Mouse (Mus musculus) heart, adult 2 months (tissue): ENCODE results near the gene Casc3.
A peak's percentile ranks its signal among the peaks of the same experiment; 100 is the strongest.

Experiments used
- EP300 ChIP-seq: fragments of 200-500 bp; IDR thresholded peaks from 2 replicates; pipeline ENCODE4 v1.6.1; 2011; ENCODE audit warnings: low read depth, low read length, control low read depth; ENCODE audit not compliant: insufficient read depth
- POLR2A ChIP-seq: fragments of 200-500 bp; IDR thresholded peaks from 2 replicates; pipeline ENCODE4 v1.6.1; 2011; ENCODE audit warnings: mild to moderate bottlenecking, low read depth, low read length, control low read depth; ENCODE audit not compliant: insufficient read depth

GRCm38 (mm10) chr11:98768127-98769006 lies 36.3 kb upstream of the Casc3 start:
- TF ChIP-seq EP300 (peak; percentile 78), POLR2A (peak; percentile 51)
